Mouse (Mus musculus) lung, postnatal 0 days (tissue): ENCODE measurements at regions not wholly inside any gene's neighbourhood (a gene's known extent, or its start where the extent isn't known, plus 50 kb on each side); places are given as distances from the start of the nearest gene placed in this dataset.

Source experiments
- CTCF ChIP-seq: IDR thresholded peaks from 2 replicates; pipeline ENCODE4 v1.5.1; 2016; ENCODE audit warnings: antibody characterized with exemption, mild to moderate bottlenecking
- EP300 ChIP-seq: IDR thresholded peaks from 2 replicates; pipeline ENCODE4 v1.6.1; 2016; ENCODE audit warnings: antibody characterized with exemption, mild to moderate bottlenecking, control low read depth

- TF ChIP-seq CTCF: no peak
- TF ChIP-seq EP300: no peak
These were observed 73.3 kb upstream of the Sp8 start for GRCm38 (mm10) chr12:118772790-118773189.
